Mouse (Mus musculus) heart, adult 9 months (tissue): ENCODE data around the gene 4833420G17Rik.
"Not testable (repeated sequence)": the region's sequence is repeated elsewhere in the genome, so short reads cannot be mapped to it uniquely, and the experiment has no call there.

ENCODE experiments used
- DNase-seq, 2 experiments: peaks; one replicate each; pipeline ENCODE4 v3.0.0; 2022; ENCODE audit warnings: low spot score in 2 of 2

4833420G17Rik gene

GRCm38 (mm10) chr13:119462596-119463560, at the start of gene 4833420G17Rik:
Gene 4833420G17Rik (plus strand): TSS chr13:119462768.
- peak; percentile 86 to 91 for DNase-seq

- DNase-seq, result no peak
Measured at GRCm38 (mm10) chr13:119413026-119413425, 49.5 kb upstream of the 4833420G17Rik start.

DNA sequence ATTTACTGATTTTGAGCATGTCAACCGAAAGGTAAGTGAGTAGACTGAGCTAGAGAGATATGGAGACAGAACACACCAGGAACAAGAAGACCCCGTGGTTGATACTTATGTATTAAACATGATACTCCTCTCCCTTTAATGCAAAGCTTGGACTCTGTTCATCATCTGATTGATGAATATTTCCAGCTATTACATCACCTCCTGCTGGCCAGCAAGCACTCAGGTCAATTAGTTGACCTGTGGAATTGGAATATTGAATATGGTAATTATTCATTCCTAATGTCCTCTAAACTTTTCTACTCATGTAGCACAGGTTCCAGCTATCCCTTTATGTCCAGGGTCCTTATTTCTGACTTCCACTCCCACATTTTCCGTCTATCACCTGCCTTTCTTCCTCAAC, 44.1 kb upstream of the 4833420G17Rik start:
- DNase-seq, result no peak

DNA sequence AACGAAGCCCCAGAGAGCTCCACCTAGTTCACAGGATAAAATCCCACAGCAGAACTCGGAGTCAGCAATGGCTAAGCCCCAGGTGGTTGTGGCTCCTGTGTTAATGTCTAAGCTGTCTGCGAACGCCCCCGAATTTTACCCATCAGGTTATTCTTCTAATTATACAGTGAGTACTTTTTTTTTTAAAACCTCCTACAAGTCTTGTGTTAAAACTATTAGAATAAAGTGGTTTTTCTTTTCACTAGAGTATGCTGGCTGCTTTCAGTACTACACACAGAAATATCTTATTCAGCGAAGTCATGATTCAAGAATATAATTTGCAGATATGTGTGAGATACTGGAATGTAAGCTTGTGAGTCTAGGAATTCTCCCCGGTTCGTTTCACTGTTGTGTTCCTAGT, 32.4 kb upstream of the 4833420G17Rik start:
- no peak for DNase-seq

GRCm38 (mm10) chr13:119432041-119432440, 30.5 kb upstream of the 4833420G17Rik start:
- DNase-seq, result no peak

DNA sequence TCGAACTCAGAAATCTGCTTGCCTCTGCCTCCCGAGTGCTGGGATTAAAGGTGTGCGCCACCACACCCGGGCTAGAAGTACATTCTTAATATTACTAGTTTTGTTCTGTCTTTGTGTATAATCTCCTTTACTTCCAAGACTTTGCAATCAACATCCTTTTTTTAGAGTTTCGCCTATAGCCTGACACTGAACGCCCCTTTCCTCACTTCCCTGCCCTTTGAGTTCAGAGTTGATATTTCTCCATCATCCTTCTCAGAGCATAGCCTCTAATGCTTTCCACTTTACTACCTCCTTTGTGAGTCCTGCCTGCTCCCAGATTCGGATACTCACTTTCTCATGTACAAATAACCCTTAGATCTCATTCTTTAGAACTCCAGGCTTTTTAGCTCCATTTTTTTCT, 28.2 kb upstream of the 4833420G17Rik start:
- no peak for DNase-seq

DNA sequence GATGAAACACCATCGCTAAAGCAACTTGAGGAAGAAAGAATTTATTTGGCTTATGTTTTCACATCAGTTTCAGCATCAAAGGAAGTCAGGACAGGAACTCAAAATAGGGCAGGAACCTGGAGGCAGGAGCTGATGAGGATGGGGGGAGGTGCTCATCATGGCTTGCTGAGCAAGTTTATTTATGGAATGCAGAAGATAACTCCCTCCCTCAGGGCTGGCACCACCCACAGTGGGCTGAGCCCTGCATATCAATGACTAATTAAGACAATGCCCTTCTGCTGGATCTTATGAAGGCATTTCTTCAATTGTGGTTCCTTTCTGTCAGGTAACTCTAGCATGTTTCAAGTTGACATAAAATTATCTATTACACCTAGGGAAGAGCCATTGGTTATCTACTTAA, 20.3 kb upstream of the 4833420G17Rik start:
- no peak for DNase-seq

GRCm38 (mm10) chr13:119453563-119453962, 9.0 kb upstream of the 4833420G17Rik start:
- no peak for DNase-seq

GRCm38 (mm10) chr13:119455082-119455481, 7.5 kb upstream of the 4833420G17Rik start:
- DNase-seq, result no peak

- DNase-seq, result no peak
Measured at GRCm38 (mm10) chr13:119456342-119456741, 6.2 kb upstream of the 4833420G17Rik start.

DNA sequence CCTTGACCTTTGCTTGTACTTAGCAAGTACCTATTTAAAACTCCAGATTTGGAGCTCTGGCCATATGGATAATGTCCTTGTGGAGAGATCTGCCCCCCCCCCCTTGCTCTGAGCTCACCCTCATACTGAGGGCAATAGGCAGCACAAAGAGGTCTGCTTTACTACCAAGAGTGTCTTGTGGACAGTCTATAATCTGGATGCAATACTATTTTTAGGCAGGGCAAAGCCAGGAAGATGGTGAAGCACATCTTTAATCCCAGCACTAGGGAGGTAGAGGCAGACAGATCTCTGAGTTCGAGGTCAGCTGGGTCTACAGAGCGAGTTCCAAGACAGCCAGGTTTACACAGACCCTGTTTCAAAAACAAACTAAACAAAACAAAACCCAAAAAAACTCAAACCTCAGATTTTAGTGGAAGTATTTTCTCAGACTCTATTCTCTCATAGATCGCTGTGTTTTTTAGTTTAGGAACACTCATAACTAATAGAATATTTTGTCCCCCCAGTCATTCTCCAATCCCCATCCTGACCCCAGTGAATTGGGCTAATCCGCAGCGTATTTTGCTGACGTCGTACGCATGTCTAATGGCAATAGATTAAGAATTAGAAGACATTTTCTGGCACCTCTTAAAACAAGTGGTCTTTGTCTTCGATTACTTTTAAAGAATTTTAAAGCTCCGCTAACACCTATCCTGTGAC, 520 bp upstream of the 4833420G17Rik start:
- DNase-seq, result no peak

- DNase-seq, result no peak
Measured at GRCm38 (mm10) chr13:119476631-119477030, 14.1 kb downstream of the 4833420G17Rik start.

DNA sequence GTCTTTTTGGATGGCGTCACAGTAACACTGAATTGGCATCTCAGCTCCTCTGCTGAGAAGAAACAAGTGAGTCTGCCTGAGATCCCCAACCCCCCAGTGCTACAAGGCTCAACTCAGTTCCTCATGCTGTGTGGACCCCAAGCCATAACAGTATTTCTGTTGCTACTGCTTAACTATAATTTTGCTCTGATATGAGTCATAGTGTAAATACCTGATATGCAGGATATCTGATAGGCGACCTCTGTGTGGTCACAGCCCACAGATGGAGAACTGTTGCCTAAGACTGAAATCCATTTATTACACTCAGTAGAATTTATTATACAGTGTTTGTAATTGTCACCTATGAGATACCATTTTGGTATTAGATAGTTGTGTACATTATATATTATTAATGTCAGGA, 15.2 kb downstream of the 4833420G17Rik start:
- no peak for DNase-seq

GRCm38 (mm10) chr13:119487354-119487753, 24.8 kb downstream of the 4833420G17Rik start:
- DNase-seq, result no peak

- peak; percentile 75 to 76 for DNase-seq
Measured at GRCm38 (mm10) chr13:119487880-119488580, 25.5 kb downstream of the 4833420G17Rik start, which contains the start of the genes Tmem267 and 3110070M22Rik. Gene Tmem267 (plus strand): TSS chr13:119488039. Gene 3110070M22Rik (minus strand): TSS chr13:119488383.

- DNase-seq, result not testable (repeated sequence)
Measured at GRCm38 (mm10) chr13:119492083-119492482, 29.5 kb downstream of the 4833420G17Rik start.

DNA sequence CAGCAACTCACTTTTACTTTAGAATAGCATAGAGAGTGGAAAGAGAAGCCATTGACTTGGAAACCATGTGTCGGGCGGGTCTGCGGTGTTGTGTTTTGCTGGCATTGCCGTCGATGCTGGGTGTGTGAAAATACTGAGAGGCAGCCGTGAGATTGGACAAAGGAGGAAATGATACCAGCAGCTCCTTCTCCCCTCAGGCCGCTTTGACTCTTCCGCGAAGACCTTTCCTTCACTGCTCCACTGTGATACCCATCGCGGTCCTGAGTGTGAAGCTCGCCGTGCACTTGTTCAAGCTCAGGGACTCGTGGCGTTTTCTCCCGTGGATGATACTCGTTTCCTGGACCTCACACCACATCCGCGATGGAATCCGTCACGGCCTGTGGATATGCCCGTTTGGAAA, 32.4 kb downstream of the 4833420G17Rik start:
- not testable (repeated sequence) for DNase-seq
